Mouse (Mus musculus): ENCODE results near the gene Gkn1.

GRCm38 (mm10) chr6:87326932-87327331, 23.8 kb downstream of the Gkn1 start:
- TF ChIP-seq CTCF (conservative IDR thresholded peaks at IDR 0.05; ENCODE audit: insufficient read depth, insufficient read length, low read depth, low read length) (no peak), POLR2A (IDR thresholded peaks at IDR 0.05; ENCODE audit: low read depth, low read length) (no peak)
